Mouse (Mus musculus) testis, adult 2 months (tissue): ENCODE results near the gene Hdac11.

Experiments
- CTCF ChIP-seq: fragments of 200-500 bp; IDR thresholded peaks from 2 replicates; pipeline ENCODE4 v1.5.1; 2012; ENCODE audit warnings: low read depth, mild to moderate bottlenecking, inconsistent platforms, low read length, moderate library complexity; ENCODE audit not compliant: control insufficient read depth, insufficient read depth, insufficient replicate concordance
- POLR2A ChIP-seq: fragments of 200-500 bp; IDR thresholded peaks from 2 replicates; pipeline ENCODE4 v1.6.1; 2012; ENCODE audit warnings: low read depth, mild to moderate bottlenecking, inconsistent platforms, low read length, moderate library complexity; ENCODE audit not compliant: control insufficient read depth

- TF ChIP-seq CTCF (no peak), POLR2A (no peak)
Measured at GRCm38 (mm10) chr6:91183041-91183440, 26.6 kb downstream of the Hdac11 start.
